Mouse (Mus musculus): ENCODE data around the gene Rac1.
"Not testable (repeated sequence)": the region's sequence is repeated elsewhere in the genome, so short reads cannot be mapped to it uniquely, and the experiment has no call there.

Gene Rac1

GRCm38 (mm10) chr5:143527486-143528307, at the start of gene Rac1:
Gene Rac1 (minus strand): TSS chr5:143528036.
- DNase-seq (ENCODE audit: low spot score): peak; percentile 98

GRCm38 (mm10) chr5:143574261-143575178, 46.7 kb upstream of the Rac1 start:
- DNase-seq (ENCODE audit: low spot score): no peak

GRCm38 (mm10) chr5:143573067-143573466, 45.2 kb upstream of the Rac1 start:
- DNase-seq (ENCODE audit: low spot score): no peak

- DNase-seq (ENCODE audit: low spot score): peak; percentile 28
Observed at GRCm38 (mm10) chr5:143572195-143572594, 44.4 kb upstream of the Rac1 start.

GRCm38 (mm10) chr5:143567860-143568259, 40.0 kb upstream of the Rac1 start:
- peak; percentile 81 for DNase-seq (ENCODE audit: low spot score)

- no peak for DNase-seq (ENCODE audit: low spot score)
Observed at GRCm38 (mm10) chr5:143567258-143567670, 39.4 kb upstream of the Rac1 start.

- not testable (repeated sequence) for DNase-seq (ENCODE audit: low spot score)
Observed at GRCm38 (mm10) chr5:143566804-143567203, 39.0 kb upstream of the Rac1 start.

GRCm38 (mm10) chr5:143561544-143562185, 33.8 kb upstream of the Rac1 start:
- DNase-seq (ENCODE audit: low spot score): no peak

- DNase-seq (ENCODE audit: low spot score): no peak
Observed at GRCm38 (mm10) chr5:143561009-143561408, 33.2 kb upstream of the Rac1 start.

- DNase-seq (ENCODE audit: low spot score): no peak
Observed at GRCm38 (mm10) chr5:143558731-143559130, 30.9 kb upstream of the Rac1 start.

- DNase-seq (ENCODE audit: low spot score): no peak
Observed at GRCm38 (mm10) chr5:143555233-143555632, 27.4 kb upstream of the Rac1 start.

GRCm38 (mm10) chr5:143552911-143553310, 25.1 kb upstream of the Rac1 start:
- no peak for DNase-seq (ENCODE audit: low spot score)

GRCm38 (mm10) chr5:143548922-143549321, 21.1 kb upstream of the Rac1 start:
- DNase-seq (ENCODE audit: low spot score): not testable (repeated sequence)

- peak; percentile 98 for DNase-seq (ENCODE audit: low spot score)
Observed at GRCm38 (mm10) chr5:143548401-143548846, 20.6 kb upstream of the Rac1 start.

GRCm38 (mm10) chr5:143547866-143548265, 20.0 kb upstream of the Rac1 start:
- DNase-seq (ENCODE audit: low spot score): no peak

GRCm38 (mm10) chr5:143547384-143547783, 19.5 kb upstream of the Rac1 start:
- peak; percentile 73 for DNase-seq (ENCODE audit: low spot score)

GRCm38 (mm10) chr5:143539111-143539510, 11.3 kb upstream of the Rac1 start:
- no peak for DNase-seq (ENCODE audit: low spot score)

- no peak for DNase-seq (ENCODE audit: low spot score)
Observed at GRCm38 (mm10) chr5:143537022-143537421, 9.2 kb upstream of the Rac1 start.

- no peak for DNase-seq (ENCODE audit: low spot score)
Observed at GRCm38 (mm10) chr5:143534922-143535321, 7.1 kb upstream of the Rac1 start.

GRCm38 (mm10) chr5:143530715-143531114, 2.9 kb upstream of the Rac1 start:
- no peak for DNase-seq (ENCODE audit: low spot score)

- no peak for DNase-seq (ENCODE audit: low spot score)
Observed at GRCm38 (mm10) chr5:143528308-143528683, 460 bp upstream of the Rac1 start.

- DNase-seq (ENCODE audit: low spot score): no peak
Observed at GRCm38 (mm10) chr5:143526698-143527331, 1.0 kb downstream of the Rac1 start.

All from ovary, postnatal 36 days (tissue).